In genomic region chr5:90473902-90474301, GRCm38 (mm10) we compare ENCODE assay signal across 24 mouse cellular contexts. TPM values are rescaled to one million over a fixed set of nuclear protein-coding genes. Genes with fewer than 3 reads are reported as not detected.
"Had no signal": no experiment of that assay in that cellular context is flagged by ENCODE, and none has a peak within 500 bp of the region (broad histone marks: within the 10 kb centered on the region; RNA-seq: fewer than 3 reads in every experiment).

No protein-coding gene starts in this region.

- H3K4me1 ChIP-seq: liver, embryonic 15.5 days; midbrain, embryonic 12.5 days; neural tube, embryonic 13.5 days; neural tube, embryonic 15.5 days; stomach, embryonic 15.5 days had no signal

- H3K27ac ChIP-seq: liver, embryonic 15.5 days; midbrain, embryonic 12.5 days; neural tube, embryonic 13.5 days; neural tube, embryonic 15.5 days; stomach, embryonic 15.5 days; stomach, postnatal 0 days had no signal

- H3K4me3 ChIP-seq: liver, embryonic 15.5 days; midbrain, embryonic 12.5 days; myocyte; neural tube, embryonic 13.5 days; neural tube, embryonic 15.5 days; stomach, embryonic 15.5 days had no signal

- H3K9ac ChIP-seq: liver, embryonic 15.5 days; lung, embryonic 14.5 days; midbrain, embryonic 12.5 days; neural tube, embryonic 13.5 days; neural tube, embryonic 15.5 days; stomach, embryonic 15.5 days had no signal

- H3K36me3 ChIP-seq: liver, embryonic 15.5 days; midbrain, embryonic 12.5 days; neural tube, embryonic 13.5 days; neural tube, embryonic 15.5 days; stomach, embryonic 15.5 days had no signal

- ATAC-seq: midbrain, embryonic 16.5 days had no signal

- H3K27me3 ChIP-seq: liver, embryonic 15.5 days; midbrain, embryonic 12.5 days; neural tube, embryonic 13.5 days; neural tube, embryonic 15.5 days; stomach, embryonic 15.5 days had no signal

- H3K9me3 ChIP-seq: liver, embryonic 15.5 days; midbrain, embryonic 12.5 days; neural tube, embryonic 13.5 days; neural tube, embryonic 15.5 days; stomach, embryonic 15.5 days had no signal

- H3K4me2 ChIP-seq: liver, embryonic 15.5 days; lung, embryonic 14.5 days; midbrain, embryonic 12.5 days; neural tube, embryonic 13.5 days; neural tube, embryonic 15.5 days; stomach, embryonic 15.5 days had no signal

- DNase-seq: lung, adult 18-20 months; lung, embryonic 14.5 days; lung, postnatal 10 days; lung, postnatal 4 days; midbrain, embryonic 14.5 days; retina, postnatal 1 day; right cerebral cortex, adult 18-20 months; right cerebral cortex, postnatal 25 days; right cerebral cortex, postnatal 4 days; thymus, adult 2 months; thymus, postnatal 25 days; thymus, postnatal 4 days had no signal

RNA-seq across cellular contexts. Expression of gene Alb, which starts 13.2 kb away (rescaled TPM):
- polyA plus RNA-seq: midbrain, embryonic 12.5 days; midbrain, embryonic 14.5 days; midbrain, embryonic 16.5 days; myocyte; small intestine, adult 2 months had no signal

RNA-seq across cellular contexts. Expression of gene Afp, which starts 16.6 kb away (rescaled TPM):
- polyA plus RNA-seq: midbrain, embryonic 14.5 days had no signal

RNA-seq across cellular contexts. Expression of gene Afm, which starts 44.8 kb away (rescaled TPM):
- polyA plus RNA-seq: lung, embryonic 14.5 days; lung, embryonic 16.5 days; midbrain, embryonic 12.5 days; midbrain, embryonic 14.5 days; midbrain, embryonic 16.5 days; myocyte; neural tube, embryonic 11.5 days; neural tube, embryonic 13.5 days; neural tube, embryonic 15.5 days; small intestine, adult 2 months; thymus, adult 2 months; urinary bladder, adult 2 months had no signal
